In the genomic region with DNA sequence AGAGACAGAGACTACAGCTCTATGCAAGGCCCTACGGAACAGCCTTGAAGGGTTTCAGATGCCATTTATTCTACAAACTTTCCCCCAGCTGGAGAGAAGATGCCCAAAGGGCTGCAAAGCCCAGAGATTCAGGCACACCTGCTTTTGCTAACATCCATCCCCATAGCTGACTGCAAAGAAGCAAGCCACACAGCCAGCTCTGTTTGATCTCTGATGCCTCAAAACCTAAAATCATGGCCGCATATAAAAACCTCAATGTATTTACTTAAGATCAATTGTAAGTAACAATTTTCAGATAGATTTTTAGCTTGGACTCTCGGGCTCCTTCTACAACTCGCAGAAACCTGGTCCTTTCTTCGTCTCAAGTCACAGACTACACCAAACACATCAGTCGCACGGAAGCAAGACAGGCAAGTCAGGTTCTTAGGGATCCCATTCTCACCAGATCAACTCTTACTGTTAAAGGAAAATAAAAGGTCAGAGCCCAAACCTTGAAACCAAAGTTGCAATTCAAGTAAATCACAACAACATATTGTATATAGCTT, we compare ENCODE assay signal across 23 mouse cellular contexts. TPM values are rescaled to one million over a fixed set of nuclear protein-coding genes. Genes with fewer than 3 reads are reported as not detected.
DNase-seq lines count a peak whose midpoint lies in the region; ATAC-seq lines count a peak whose summit lies in the region.
"Had no signal": no experiment of that assay in that cellular context is flagged by ENCODE, and none has a peak within 500 bp of the region (broad histone marks: within the 10 kb centered on the region; RNA-seq: fewer than 3 reads in every experiment).

No protein-coding gene starts in this region.

- WGBS in hindbrain, embryonic 10.5 days: under 1% methylated on average over 7 of the region's 7 CpGs
- 3% methylated on average over 7 of the region's 7 CpGs for whole genome bisulfite sequencing in hindbrain, embryonic 16.5 days
- WGBS in forebrain, embryonic 13.5 days: 1% methylated on average over 7 of the region's 7 CpGs
- under 1% methylated on average over 7 of the region's 7 CpGs for WGBS in midbrain, embryonic 14.5 days

- no peak overlapping the region for H3K4me2 ChIP-seq in hindbrain, embryonic 16.5 days (ENCODE audit: low read length)
- peak overlapping the region; percentile 45 for H3K4me2 ChIP-seq in forebrain, embryonic 13.5 days
- no peak overlapping the region for H3K4me2 ChIP-seq in midbrain, embryonic 14.5 days (ENCODE audit: low read length)
- H3K4me2 ChIP-seq: limb, embryonic 12.5 days; liver, embryonic 13.5 days; lung, embryonic 15.5 days had no signal

- H3K27ac ChIP-seq in hindbrain, embryonic 10.5 days: no peak overlapping the region
- H3K27ac ChIP-seq in hindbrain, embryonic 16.5 days (ENCODE audit: low read depth, low read length): no peak overlapping the region
- H3K27ac ChIP-seq in forebrain, embryonic 13.5 days: peak overlapping the region; percentile 96
- H3K27ac ChIP-seq in midbrain, embryonic 14.5 days (replicated peaks; ENCODE audit: low read depth, low read length): no peak overlapping the region
- H3K27ac ChIP-seq: limb, embryonic 12.5 days; liver, embryonic 13.5 days; lung, embryonic 15.5 days; stomach, postnatal 0 days had no signal

- H3K4me3 ChIP-seq in hindbrain, embryonic 10.5 days: no peak overlapping the region
- no peak overlapping the region for H3K4me3 ChIP-seq in hindbrain, embryonic 16.5 days (ENCODE audit: low read length)
- H3K4me3 ChIP-seq in forebrain, embryonic 13.5 days: peak overlapping the region; percentile 43
- H3K4me3 ChIP-seq in midbrain, embryonic 14.5 days (replicated peaks; ENCODE audit: low read depth, low read length): no peak overlapping the region
- H3K4me3 ChIP-seq: limb, embryonic 12.5 days; liver, embryonic 13.5 days; lung, embryonic 15.5 days; myocyte had no signal

- no peaks in the 10 kb centered on the region for H3K9me3 ChIP-seq in hindbrain, embryonic 10.5 days
- H3K9me3 ChIP-seq in hindbrain, embryonic 16.5 days (ENCODE audit: control insufficient read depth, low read length): no peaks in the 10 kb centered on the region
- no peaks in the 10 kb centered on the region for H3K9me3 ChIP-seq in forebrain, embryonic 13.5 days (replicated peaks)
- no peaks in the 10 kb centered on the region for H3K9me3 ChIP-seq in midbrain, embryonic 14.5 days (ENCODE audit: control insufficient read depth, low read length)
- H3K9me3 ChIP-seq: limb, embryonic 12.5 days; liver, embryonic 13.5 days; lung, embryonic 15.5 days had no signal

- no peak overlapping the region for H3K9ac ChIP-seq in hindbrain, embryonic 16.5 days (ENCODE audit: low read depth, low read length)
- peak overlapping the region; percentile 68 for H3K9ac ChIP-seq in forebrain, embryonic 13.5 days
- H3K9ac ChIP-seq in midbrain, embryonic 14.5 days (replicated peaks; ENCODE audit: low read length): no peak overlapping the region
- H3K9ac ChIP-seq: limb, embryonic 12.5 days; liver, embryonic 13.5 days; lung, embryonic 15.5 days had no signal

- peaks cover 100% of the 10 kb centered on the region for H3K27me3 ChIP-seq in hindbrain, embryonic 10.5 days (ENCODE audit: insufficient read depth, poor library complexity, severe bottlenecking)
- peaks cover 68% of the 10 kb centered on the region for H3K27me3 ChIP-seq in hindbrain, embryonic 16.5 days (replicated peaks; ENCODE audit: control insufficient read depth, insufficient read depth, low read length)
- H3K27me3 ChIP-seq in forebrain, embryonic 13.5 days: peaks cover 86% of the 10 kb centered on the region
- H3K27me3 ChIP-seq in midbrain, embryonic 14.5 days (ENCODE audit: control insufficient read depth, insufficient read depth, low read length): peaks cover 89% of the 10 kb centered on the region
- H3K27me3 ChIP-seq: CH12.LX had no signal

- DNase-seq in hindbrain, embryonic 10.5 days (ENCODE audit: low spot score): peak; percentile 13
- DNase-seq in embryo, embryonic 11 days: peak; percentile 18
- DNase-seq in midbrain, embryonic 14.5 days: peak; percentile 29
- no peak for DNase-seq in frontal cortex, adult 2 months (ENCODE audit: extremely low spot score in 1 of 2, low spot score in 1 of 2)
- DNase-seq in left cerebral cortex, adult 8-10 months (ENCODE audit: low spot score in 2 of 2): no peak
- no peak for DNase-seq in cerebellum, postnatal 25 days
- DNase-seq: adrenal gland, postnatal 10 days; cerebellum, adult 18-20 months; heart, postnatal 4 days; liver, embryonic 13.5 days; right cerebral cortex, postnatal 14 days had no signal

- ATAC-seq in hindbrain, embryonic 16.5 days: no peak
- ATAC-seq in forebrain, embryonic 13.5 days: no peak
- ATAC-seq in midbrain, embryonic 14.5 days (ENCODE audit: low FRiP score, low TSS enrichment): no peak
- ATAC-seq: inflammation-experienced regulatory T-cells, adult 6 months had no signal

- peaks cover 14% of the 10 kb centered on the region for H3K4me1 ChIP-seq in hindbrain, embryonic 10.5 days (replicated peaks)
- no peaks in the 10 kb centered on the region for H3K4me1 ChIP-seq in hindbrain, embryonic 16.5 days (ENCODE audit: control insufficient read depth, insufficient read depth, low read depth, low read length)
- no peaks in the 10 kb centered on the region for H3K4me1 ChIP-seq in forebrain, embryonic 13.5 days
- H3K4me1 ChIP-seq in midbrain, embryonic 14.5 days (ENCODE audit: control insufficient read depth, insufficient read depth, low read length): no peaks in the 10 kb centered on the region
- H3K4me1 ChIP-seq: liver, embryonic 13.5 days; lung, embryonic 15.5 days had no signal

- no peaks in the 10 kb centered on the region for H3K36me3 ChIP-seq in hindbrain, embryonic 10.5 days
- H3K36me3 ChIP-seq in hindbrain, embryonic 16.5 days (ENCODE audit: control insufficient read depth, insufficient read depth, low read length): no peaks in the 10 kb centered on the region
- no peaks in the 10 kb centered on the region for H3K36me3 ChIP-seq in forebrain, embryonic 13.5 days (ENCODE audit: poor library complexity, severe bottlenecking)
- H3K36me3 ChIP-seq in midbrain, embryonic 14.5 days (ENCODE audit: control insufficient read depth, insufficient read depth, low read length): no peaks in the 10 kb centered on the region
- H3K36me3 ChIP-seq: limb, embryonic 12.5 days; liver, embryonic 13.5 days; lung, embryonic 15.5 days had no signal

RNA-seq across cellular contexts. Expression of a gene that starts 7.8 kb away (rescaled TPM):
- polyA plus RNA-seq in hindbrain, embryonic 10.5 days (2016; fragmentation: Nextera tagmentation; extraction: Ambion mirVana): 0.47 and 1.0 TPM in 2 replicates
- polyA plus RNA-seq in hindbrain, embryonic 16.5 days (2015; fragmentation: Nextera tagmentation; extraction: Ambion mirVana): 0.45 TPM in 1 of 2 replicates, not detected in the other
- polyA plus RNA-seq in forebrain, embryonic 13.5 days (2015; fragmentation: Nextera tagmentation; extraction: Ambion mirVana): 15.5 and 16.2 TPM in 2 replicates
- not detected in 2 replicates for polyA plus RNA-seq in midbrain, embryonic 14.5 days (2014; fragmentation: Nextera tagmentation; extraction: Ambion mirVana)
- 27.4 and 35.5 TPM in 2 replicates for polyA plus RNA-seq in frontal cortex, adult 2 months (2012; rRNA removed)
- total RNA-seq in left cerebral cortex, adult 8-10 months (2022): 10 to 100 TPM; 22.4 to 35.7 (median 24.6) TPM
- total RNA-seq: CH12.LX; granulocyte monocyte progenitor cell, adult 5-6 weeks; heart, postnatal 4 days; megakaryocyte progenitor cell, adult 5-6 weeks had no signal
- polyA plus RNA-seq: heart, embryonic 14.5 days; inflammation-experienced regulatory T-cells, adult 6 months; kidney, embryonic 16.5 days; liver, embryonic 13.5 days; lung, embryonic 15.5 days; myocyte; stomach, postnatal 0 days had no signal

RNA-seq across cellular contexts. Expression of a gene that starts 10.9 kb away (rescaled TPM):
- polyA plus RNA-seq in hindbrain, embryonic 10.5 days (2016; fragmentation: Nextera tagmentation; extraction: Ambion mirVana): 3.4 and 14.5 TPM in 2 replicates
- polyA plus RNA-seq in hindbrain, embryonic 16.5 days (2015; fragmentation: Nextera tagmentation; extraction: Ambion mirVana): 3.7 TPM in 1 of 2 replicates, not detected in the other
- polyA plus RNA-seq in forebrain, embryonic 13.5 days (2015; fragmentation: Nextera tagmentation; extraction: Ambion mirVana): 84.5 and 91.5 TPM in 2 replicates
- 0.26 and 0.82 TPM in 2 replicates for polyA plus RNA-seq in midbrain, embryonic 14.5 days (2014; fragmentation: Nextera tagmentation; extraction: Ambion mirVana)
- polyA plus RNA-seq in frontal cortex, adult 2 months (2012; rRNA removed): 20.9 and 28.3 TPM in 2 replicates
- 10 to 100 TPM in 2 of 4 experiments, 1 to 10 TPM in 2; 8.9 to 11.7 (median 10.0) TPM for total RNA-seq in left cerebral cortex, adult 8-10 months (2022)
- total RNA-seq: CH12.LX; granulocyte monocyte progenitor cell, adult 5-6 weeks; megakaryocyte progenitor cell, adult 5-6 weeks had no signal
- polyA plus RNA-seq: inflammation-experienced regulatory T-cells, adult 6 months; liver, embryonic 13.5 days; myocyte had no signal

Comparison
In these comparisons a context has a peak if more than half of its experiments do, and no peak if none do; other contexts are left out.
1. DNase-seq: peak in hindbrain, embryonic 10.5 days (single experiment), embryo, embryonic 11 days (single experiment) and midbrain, embryonic 14.5 days (single experiment); none in frontal cortex, adult 2 months (0 of 2), left cerebral cortex, adult 8-10 months (0 of 2) and cerebellum, postnatal 25 days (0 of 2).